Mouse (Mus musculus): ENCODE results near the gene Sult5a1. TPM values are rescaled to one million over a fixed set of nuclear protein-coding genes. Genes with fewer than 3 reads are reported as not detected.

Sult5a1 gene
- polyA plus RNA-seq, 1 experiment from 2014 or later: 3.5 TPM

- peak within 1 kb of the TSS; percentile 81 for H3K4me3 ChIP-seq (ENCODE audit: low read depth, low read length)
- H3K27me3 ChIP-seq (replicated peaks; ENCODE audit: control insufficient read depth, insufficient read depth, low read length): no peaks in the 10 kb centered on the region
- H3K9ac ChIP-seq (ENCODE audit: low read depth, low read length): peak within 1 kb of the TSS; percentile 91
- H3K27ac ChIP-seq (ENCODE audit: low read depth, low read length): peak within 1 kb of the TSS; percentile 94
- peak; percentile 94 for ATAC-seq
- no peak for TF ChIP-seq CTCF (IDR thresholded peaks at IDR 0.05; ENCODE audit: low read depth)
- H3K4me2 ChIP-seq (replicated peaks; ENCODE audit: low read depth): peak within 1 kb of the TSS; percentile 80
- no peaks in the 10 kb centered on the region for H3K9me3 ChIP-seq (ENCODE audit: control insufficient read depth)
- peaks cover 32% of the 10 kb centered on the region for H3K36me3 ChIP-seq (ENCODE audit: control insufficient read depth, insufficient read depth)
- H3K4me1 ChIP-seq (replicated peaks; ENCODE audit: control insufficient read depth, insufficient read depth, low read length): 0 out of 2 replicates have a peak, but pooled peaks cover 3% of the 10 kb centered on the region
- WGBS: 2% methylated on average over 54 of the region's 56 CpGs
Observed at GRCm38 (mm10) chr8:123101735-123102685, 56.1 kb downstream of the Sult5a1 start, which contains the start of gene Rpl13. Gene Rpl13 (plus strand): TSS chr8:123102350.

DNA sequence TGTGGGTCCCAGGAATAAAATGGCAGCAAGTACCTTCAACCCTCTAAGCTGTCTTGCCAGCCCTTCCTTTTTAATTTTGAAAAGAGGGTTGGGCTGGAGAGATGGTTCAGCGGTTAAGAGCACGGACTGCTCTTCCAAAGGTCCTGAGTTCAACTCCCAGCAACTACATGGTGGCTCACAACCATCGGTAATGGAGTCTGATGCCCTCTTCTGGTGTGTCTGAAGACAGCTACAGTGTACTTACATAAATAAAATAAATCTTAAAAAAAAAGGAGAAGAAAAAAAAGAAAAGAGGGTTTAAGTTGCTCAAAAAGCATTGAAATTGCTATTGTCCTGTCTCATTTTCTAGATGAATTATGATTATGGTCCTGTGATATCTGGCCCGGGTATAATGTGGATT lies 56.9 kb downstream of the Sult5a1 start:
- Histone ChIP-seq H3K9ac (ENCODE audit: low read depth, low read length) (no peak overlapping the region), H3K27me3 (replicated peaks; ENCODE audit: control insufficient read depth, insufficient read depth, low read length) (no peaks in the 10 kb centered on the region), H3K36me3 (ENCODE audit: control insufficient read depth, insufficient read depth) (peaks cover 35% of the 10 kb centered on the region), H3K27ac (ENCODE audit: low read depth, low read length) (no peak overlapping the region), H3K9me3 (ENCODE audit: control insufficient read depth) (no peaks in the 10 kb centered on the region), H3K4me3 (ENCODE audit: low read depth, low read length) (no peak overlapping the region), H3K4me1 (replicated peaks; ENCODE audit: control insufficient read depth, insufficient read depth, low read length) (0 out of 2 replicates have a peak, but pooled peaks cover 3% of the 10 kb centered on the region), H3K4me2 (replicated peaks; ENCODE audit: low read depth) (peak overlapping the region; percentile 80; the same call in 1 of the 2 replicates)
- TF ChIP-seq CTCF (IDR thresholded peaks at IDR 0.05; ENCODE audit: low read depth): peak; percentile 33; the same call in 1 of the 2 replicates
- ATAC-seq: no peak
- 74% methylated on average over 4 of the region's 4 CpGs for WGBS

GRCm38 (mm10) chr8:123100288-123100687 lies 57.8 kb downstream of the Sult5a1 start:
- H3K27ac ChIP-seq (ENCODE audit: low read depth, low read length): no peak overlapping the region
- ATAC-seq: no peak
- no peaks in the 10 kb centered on the region for H3K27me3 ChIP-seq (replicated peaks; ENCODE audit: control insufficient read depth, insufficient read depth, low read length)
- H3K4me3 ChIP-seq (ENCODE audit: low read depth, low read length): no peak overlapping the region
- no peak overlapping the region for H3K9ac ChIP-seq (ENCODE audit: low read depth, low read length)
- no peak overlapping the region for H3K4me2 ChIP-seq (replicated peaks; ENCODE audit: low read depth)
- WGBS: 53% methylated on average over 8 of the region's 8 CpGs
- peaks cover 40% of the 10 kb centered on the region for H3K36me3 ChIP-seq (ENCODE audit: control insufficient read depth, insufficient read depth)
- no peak for TF ChIP-seq CTCF (IDR thresholded peaks at IDR 0.05; ENCODE audit: low read depth)
- 0 out of 2 replicates have a peak, but pooled peaks cover 3% of the 10 kb centered on the region for H3K4me1 ChIP-seq (replicated peaks; ENCODE audit: control insufficient read depth, insufficient read depth, low read length)
- H3K9me3 ChIP-seq (ENCODE audit: control insufficient read depth): no peaks in the 10 kb centered on the region

DNA sequence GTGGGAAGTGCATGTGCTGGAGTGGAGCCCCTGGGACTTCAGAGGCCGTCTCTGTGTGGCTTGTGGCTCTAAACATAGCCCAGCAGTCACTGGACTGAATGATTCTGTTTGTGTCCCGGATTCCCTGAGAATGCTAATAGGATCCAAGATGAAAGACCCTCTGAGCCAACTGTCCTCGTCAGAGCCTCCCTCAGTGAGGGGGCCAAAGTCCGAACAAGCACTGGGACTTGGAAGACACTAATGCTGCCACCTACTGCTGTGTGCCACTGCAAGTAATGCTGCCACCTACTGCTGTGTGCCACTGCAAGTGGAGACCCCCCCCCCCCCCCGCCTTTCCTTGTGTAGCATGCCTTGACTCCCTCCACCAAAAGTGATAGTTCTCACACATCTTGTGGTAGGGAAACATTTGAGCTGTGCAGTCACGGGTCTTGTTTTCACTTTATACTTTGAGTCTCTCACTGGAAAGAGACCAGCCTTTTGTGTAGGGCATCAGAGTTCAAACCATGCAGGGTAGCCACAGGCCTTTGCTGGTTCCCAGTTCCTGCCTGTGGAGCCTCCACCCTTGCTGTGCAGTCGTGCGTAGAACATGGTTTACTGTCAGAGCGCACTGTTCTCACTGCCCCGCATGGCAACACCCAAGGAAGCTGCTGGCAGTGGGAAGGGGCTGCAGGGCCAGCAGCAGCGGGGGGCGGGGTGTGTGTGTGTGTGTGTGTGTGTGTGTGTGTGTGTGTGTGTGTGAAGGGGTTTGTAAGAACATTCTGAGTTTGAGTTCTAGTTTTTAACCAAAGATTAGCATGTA lies 60.1 kb downstream of the Sult5a1 start:
- H3K9me3 ChIP-seq (ENCODE audit: control insufficient read depth): no peaks in the 10 kb centered on the region
- no peak overlapping the region for H3K4me3 ChIP-seq (ENCODE audit: low read depth, low read length)
- ATAC-seq: no peak
- peaks cover 45% of the 10 kb centered on the region for H3K36me3 ChIP-seq (ENCODE audit: control insufficient read depth, insufficient read depth)
- TF ChIP-seq CTCF (IDR thresholded peaks at IDR 0.05; ENCODE audit: low read depth): peak; percentile 37
- H3K4me1 ChIP-seq (replicated peaks; ENCODE audit: control insufficient read depth, insufficient read depth, low read length): no peaks in the 10 kb centered on the region
- H3K27me3 ChIP-seq (replicated peaks; ENCODE audit: control insufficient read depth, insufficient read depth, low read length): no peaks in the 10 kb centered on the region
- WGBS: 79% methylated on average over 12 of the region's 12 CpGs
- H3K27ac ChIP-seq (ENCODE audit: low read depth, low read length): no peak overlapping the region
- no peak overlapping the region for H3K4me2 ChIP-seq (replicated peaks; ENCODE audit: low read depth)
- no peak overlapping the region for H3K9ac ChIP-seq (ENCODE audit: low read depth, low read length)

GRCm38 (mm10) chr8:123097216-123097615 lies 60.9 kb downstream of the Sult5a1 start:
- no peak for ATAC-seq
- Histone ChIP-seq H3K9ac (ENCODE audit: low read depth, low read length) (no peak overlapping the region), H3K4me1 (replicated peaks; ENCODE audit: control insufficient read depth, insufficient read depth, low read length) (no peaks in the 10 kb centered on the region), H3K27me3 (replicated peaks; ENCODE audit: control insufficient read depth, insufficient read depth, low read length) (no peaks in the 10 kb centered on the region), H3K9me3 (ENCODE audit: control insufficient read depth) (no peaks in the 10 kb centered on the region), H3K4me2 (replicated peaks; ENCODE audit: low read depth) (no peak overlapping the region), H3K4me3 (ENCODE audit: low read depth, low read length) (no peak overlapping the region), H3K36me3 (ENCODE audit: control insufficient read depth, insufficient read depth) (peaks cover 47% of the 10 kb centered on the region), H3K27ac (ENCODE audit: low read depth, low read length) (no peak overlapping the region)
- no peak for TF ChIP-seq CTCF (IDR thresholded peaks at IDR 0.05; ENCODE audit: low read depth)
- 80% methylated on average over 11 of the region's 11 CpGs for whole genome bisulfite sequencing

Small RNA genes lying within 50 kb of the gene (microRNA-seq; reads per million reads assigned to microRNA genes)
- gene Mir7079 (not detected), gene Mir7080 (not detected)

Other genes with a start within 250 kb of the Sult5a1 start
- 41.2 and 47.9 TPM in 2 replicates for gene Ankrd11, start 116.0 kb downstream of the Sult5a1 start, polyA plus RNA-seq (2015; fragmentation: Nextera tagmentation; extraction: Ambion mirVana)
- gene Spg7, start 95.4 kb downstream of the Sult5a1 start, polyA plus RNA-seq (2015; fragmentation: Nextera tagmentation; extraction: Ambion mirVana): 44.7 and 46.1 TPM in 2 replicates
- gene Rpl13, start 56.0 kb downstream of the Sult5a1 start, polyA plus RNA-seq (2015; fragmentation: Nextera tagmentation; extraction: Ambion mirVana): 948 and 1,014 TPM in 2 replicates
- gene Cpne7, start 40.9 kb downstream of the Sult5a1 start, polyA plus RNA-seq (2015; fragmentation: Nextera tagmentation; extraction: Ambion mirVana): 0.46 and 0.67 TPM in 2 replicates
- gene Dpep1, start 27.9 kb upstream of the Sult5a1 start, polyA plus RNA-seq (2015; fragmentation: Nextera tagmentation; extraction: Ambion mirVana): 30.8 and 32.7 TPM in 2 replicates
- gene Chmp1a, start 54.4 kb upstream of the Sult5a1 start, polyA plus RNA-seq (2015; fragmentation: Nextera tagmentation; extraction: Ambion mirVana): 203 TPM in 2 replicates
- 0.55 and 1.2 TPM in 2 replicates for gene Spata33, start 54.5 kb upstream of the Sult5a1 start, polyA plus RNA-seq (2015; fragmentation: Nextera tagmentation; extraction: Ambion mirVana)
- 11.8 and 14.0 TPM in 2 replicates for gene Cdk10, start 66.5 kb upstream of the Sult5a1 start, polyA plus RNA-seq (2015; fragmentation: Nextera tagmentation; extraction: Ambion mirVana)
- gene Spata2l, start 77.9 kb upstream of the Sult5a1 start, polyA plus RNA-seq (2015; fragmentation: Nextera tagmentation; extraction: Ambion mirVana): 5.0 TPM in 2 replicates
- gene Zfp276, start 95.9 kb upstream of the Sult5a1 start, polyA plus RNA-seq (2015; fragmentation: Nextera tagmentation; extraction: Ambion mirVana): 7.2 and 7.4 TPM in 2 replicates
- gene Vps9d1, start 96.0 kb upstream of the Sult5a1 start, polyA plus RNA-seq (2015; fragmentation: Nextera tagmentation; extraction: Ambion mirVana): 7.1 and 8.3 TPM in 2 replicates
- 5.3 and 7.8 TPM in 2 replicates for gene Fanca, start 160.3 kb upstream of the Sult5a1 start, polyA plus RNA-seq (2015; fragmentation: Nextera tagmentation; extraction: Ambion mirVana)
- 1.8 and 2.5 TPM in 2 replicates for gene Spire2, start 174.4 kb upstream of the Sult5a1 start, polyA plus RNA-seq (2015; fragmentation: Nextera tagmentation; extraction: Ambion mirVana)
- 147 and 178 TPM in 2 replicates for gene Tcf25, start 215.4 kb upstream of the Sult5a1 start, polyA plus RNA-seq (2015; fragmentation: Nextera tagmentation; extraction: Ambion mirVana)
- not detected in 2 replicates for gene Mc1r, start 248.8 kb upstream of the Sult5a1 start, polyA plus RNA-seq (2015; fragmentation: Nextera tagmentation; extraction: Ambion mirVana)